Mouse (Mus musculus): ENCODE results near the gene Slc16a1.
A peak's percentile ranks its signal among the peaks of the same experiment; 100 is the strongest.
"Not testable (repeated sequence)": the region's sequence is repeated elsewhere in the genome, so short reads cannot be mapped to it uniquely, and the experiment has no call there.

Gene Slc16a1

DNA sequence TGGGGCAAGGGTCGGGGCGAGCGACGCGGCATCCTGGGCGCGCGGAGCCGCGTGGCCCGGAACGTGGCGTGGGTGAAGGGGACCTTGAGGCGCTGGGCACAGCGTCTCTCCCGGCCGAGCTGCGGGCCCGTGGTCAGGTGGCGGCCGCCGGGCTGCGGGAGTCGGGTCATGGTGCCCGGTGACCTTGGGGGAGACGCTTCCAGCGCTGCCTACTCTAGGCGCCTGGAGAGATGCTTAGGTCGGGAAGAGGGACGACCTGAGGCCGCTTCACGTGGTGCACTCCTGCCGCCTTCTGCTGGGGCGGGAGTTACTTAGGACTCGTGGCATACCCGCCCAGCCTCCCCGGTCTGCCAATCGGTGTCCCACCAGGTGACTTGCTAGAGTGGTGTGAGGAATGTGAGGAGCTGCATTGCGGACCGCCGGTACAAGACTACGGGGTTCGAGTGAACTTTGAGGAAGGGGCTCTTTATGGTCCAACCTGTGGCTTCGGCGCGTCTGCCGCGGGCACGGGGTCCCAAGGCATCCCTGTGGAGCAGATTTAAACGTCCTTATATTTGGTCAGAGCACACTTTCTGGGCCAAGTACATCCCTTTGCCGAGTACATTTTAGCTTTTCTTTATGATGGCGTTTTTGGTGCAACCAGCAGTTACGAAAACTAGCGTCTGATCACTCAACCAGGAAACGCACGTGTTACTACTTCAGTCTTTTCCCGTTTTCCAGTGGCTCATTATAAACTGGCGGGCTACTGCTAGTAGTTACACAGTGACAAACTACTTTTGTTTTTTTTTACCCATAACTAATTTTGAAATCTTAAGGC, 672 bp downstream of the Slc16a1 start:
- peak; percentile 74 for DNase-seq (ENCODE audit: low read depth, low spot score)

DNA sequence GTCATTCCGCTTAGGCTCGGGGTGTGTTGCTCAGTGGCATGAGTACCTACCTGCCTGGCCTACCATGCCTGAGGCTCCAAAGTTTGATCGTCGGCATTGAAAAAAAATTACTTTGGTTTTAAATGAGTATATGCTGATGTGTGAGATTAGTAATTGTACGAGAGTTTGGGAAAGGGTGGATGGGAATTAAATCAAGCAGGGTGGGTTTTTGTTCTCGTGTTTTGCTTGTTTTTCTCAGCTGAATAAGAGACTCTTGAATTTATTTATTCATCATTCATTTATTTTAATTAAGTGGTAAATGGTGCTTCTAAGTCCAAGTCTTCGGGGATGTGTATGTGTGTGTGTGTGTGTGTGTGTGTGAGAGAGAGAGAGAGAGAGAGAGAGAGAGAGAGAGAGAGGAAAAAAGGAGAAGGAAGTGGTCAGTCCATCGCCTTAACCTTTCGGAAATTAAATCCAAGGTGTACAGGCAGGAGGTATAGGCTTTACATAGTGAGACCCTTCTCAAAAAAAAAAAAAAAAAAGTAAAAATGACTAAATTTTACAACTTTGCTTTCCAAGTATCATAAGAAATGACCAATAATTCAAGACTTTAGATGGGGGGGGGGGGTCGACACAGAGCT, 1.4 kb downstream of the Slc16a1 start:
- no peak for DNase-seq (ENCODE audit: low read depth, low spot score)

DNA sequence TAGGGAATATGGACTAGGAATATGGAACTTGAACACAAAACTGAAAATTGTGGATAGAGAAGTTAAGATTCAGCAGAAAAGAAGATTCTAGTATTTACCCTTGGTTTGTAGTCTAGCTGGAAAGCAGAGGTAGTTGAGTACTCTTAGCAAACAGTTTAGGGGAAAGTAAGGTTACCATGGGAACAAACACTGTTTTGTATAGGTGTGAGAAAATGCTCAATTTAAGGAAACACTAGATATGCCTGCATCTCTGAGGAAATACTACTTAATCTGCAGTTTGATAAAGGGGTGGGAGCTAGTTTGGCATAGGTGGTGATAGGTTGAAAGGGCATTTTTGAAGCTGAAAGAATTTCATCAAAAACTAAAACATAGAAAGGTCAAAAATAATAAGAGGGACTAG, 2.4 kb downstream of the Slc16a1 start:
- DNase-seq (ENCODE audit: low read depth, low spot score), result peak; percentile 66

DNA sequence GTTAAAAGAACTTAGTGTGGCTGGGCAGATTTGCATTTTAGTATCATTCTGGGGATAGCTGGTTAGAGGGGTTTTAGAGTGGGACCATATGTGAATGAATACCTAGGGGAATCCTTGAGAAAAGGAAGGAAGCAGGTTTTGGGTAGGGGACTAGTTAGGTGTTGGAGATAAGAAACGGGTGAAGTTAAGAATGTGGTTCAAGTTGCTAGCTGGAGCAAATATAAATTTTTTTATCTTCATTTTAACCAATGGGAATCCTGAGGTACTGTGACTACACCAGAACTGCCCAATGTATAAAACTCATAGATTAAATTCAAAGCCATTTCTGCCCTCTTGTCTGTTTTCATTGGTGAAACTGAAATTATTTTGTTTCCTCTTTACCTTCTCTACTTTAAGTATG, 2.8 kb downstream of the Slc16a1 start:
- DNase-seq (ENCODE audit: low read depth, low spot score), result no peak

DNA sequence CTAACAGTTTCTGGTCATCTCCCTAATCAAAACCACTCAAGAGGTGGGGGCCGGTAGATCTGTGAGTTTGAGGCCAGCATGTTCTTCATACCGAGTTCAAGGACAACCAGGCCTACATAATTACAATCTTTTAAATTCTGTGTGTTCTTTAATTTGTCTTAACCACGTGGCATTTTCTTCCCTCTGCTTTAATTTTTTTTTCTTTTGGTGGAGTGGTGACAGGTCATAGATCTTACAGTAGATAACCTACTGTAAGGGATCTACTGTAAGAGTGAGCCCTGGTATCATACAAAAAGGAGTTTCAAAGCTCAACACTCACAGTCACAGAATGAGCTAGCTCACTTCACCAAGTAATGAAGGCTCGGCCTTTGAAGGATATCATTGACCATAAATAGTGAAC, 4.6 kb downstream of the Slc16a1 start:
- DNase-seq (ENCODE audit: low read depth, low spot score), result no peak

DNA sequence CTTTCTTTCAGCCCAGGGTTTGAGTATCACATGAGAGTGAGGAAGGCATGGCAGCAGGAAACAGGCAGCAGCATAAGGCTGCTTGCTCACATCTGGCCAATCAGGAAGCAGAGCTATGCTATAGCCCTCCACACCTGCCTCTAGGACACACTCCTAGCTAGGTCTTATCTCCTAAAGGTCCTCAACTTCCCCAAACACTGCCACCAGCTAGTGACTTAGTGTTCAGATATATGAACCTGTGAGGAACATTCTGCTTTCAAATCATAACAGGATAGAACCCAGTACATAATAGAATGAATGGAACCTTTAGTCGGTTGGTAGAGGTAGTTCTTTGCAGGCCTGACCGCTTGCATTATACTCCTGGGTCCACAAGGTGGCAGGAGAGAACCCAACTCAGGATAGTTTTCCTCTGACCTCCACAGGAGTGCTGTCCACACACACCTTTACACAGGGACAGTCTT, 5.4 kb downstream of the Slc16a1 start:
- DNase-seq (ENCODE audit: low read depth, low spot score), result peak; percentile 84

DNA sequence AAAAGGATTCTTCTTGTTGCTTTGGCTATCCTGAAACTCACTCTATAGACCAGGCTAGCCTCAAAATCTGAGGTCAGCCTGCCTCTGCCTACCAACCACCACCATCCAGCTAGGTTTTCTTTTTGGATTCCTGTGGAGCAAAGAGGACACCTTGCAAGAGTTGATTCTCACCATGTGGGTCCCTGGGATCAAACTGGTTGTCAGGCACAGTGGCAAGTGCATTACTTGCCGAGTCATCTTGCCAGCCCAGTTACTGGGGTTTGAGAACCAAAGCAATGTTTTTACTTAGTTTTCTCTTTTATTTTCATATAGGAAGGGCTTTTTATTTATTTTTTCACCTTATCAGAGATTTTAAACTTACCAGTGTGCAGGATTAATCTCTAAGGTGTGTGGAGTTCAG, 5.9 kb downstream of the Slc16a1 start:
- DNase-seq (ENCODE audit: low read depth, low spot score), result no peak

DNA sequence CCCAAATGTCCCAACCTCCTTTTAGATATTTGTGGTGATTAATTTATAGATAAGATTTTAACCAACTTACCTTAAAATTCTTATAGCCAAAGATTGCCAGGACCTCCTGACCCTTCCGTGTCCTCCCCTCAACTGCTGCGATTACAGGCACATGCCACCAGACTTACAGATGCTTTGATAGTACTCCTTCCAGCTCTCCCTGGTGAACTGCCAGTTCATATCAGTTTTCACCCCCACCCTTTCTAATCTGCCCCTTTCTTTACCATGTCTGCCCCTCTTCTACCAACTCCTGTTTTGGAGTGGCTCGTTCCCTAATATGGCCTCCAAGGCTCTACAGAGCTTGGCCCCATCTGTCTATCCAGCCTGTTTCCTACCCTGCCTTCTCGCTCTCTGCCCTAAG, 15.8 kb downstream of the Slc16a1 start:
- DNase-seq (ENCODE audit: low read depth, low spot score), result no peak

DNA sequence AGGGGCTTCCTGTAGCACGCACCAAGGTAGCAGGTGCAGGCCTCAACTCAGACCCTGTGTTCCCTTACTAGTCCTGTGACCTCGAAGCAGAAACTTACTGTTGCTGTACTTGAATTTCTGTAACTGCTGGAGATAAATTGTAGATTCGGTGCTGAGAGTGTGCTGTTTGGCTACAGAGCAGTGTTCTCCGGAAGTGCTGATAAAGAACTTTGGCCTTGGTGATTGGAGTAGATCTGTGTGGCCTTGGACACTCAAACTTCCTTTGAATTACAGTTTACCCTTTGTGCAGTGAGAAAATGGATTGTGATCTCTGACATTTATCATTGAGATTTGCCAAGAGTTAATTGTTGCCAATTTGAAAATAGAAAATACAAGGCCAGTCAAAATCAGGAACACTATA, 16.5 kb downstream of the Slc16a1 start:
- DNase-seq (ENCODE audit: low read depth, low spot score), result no peak

DNA sequence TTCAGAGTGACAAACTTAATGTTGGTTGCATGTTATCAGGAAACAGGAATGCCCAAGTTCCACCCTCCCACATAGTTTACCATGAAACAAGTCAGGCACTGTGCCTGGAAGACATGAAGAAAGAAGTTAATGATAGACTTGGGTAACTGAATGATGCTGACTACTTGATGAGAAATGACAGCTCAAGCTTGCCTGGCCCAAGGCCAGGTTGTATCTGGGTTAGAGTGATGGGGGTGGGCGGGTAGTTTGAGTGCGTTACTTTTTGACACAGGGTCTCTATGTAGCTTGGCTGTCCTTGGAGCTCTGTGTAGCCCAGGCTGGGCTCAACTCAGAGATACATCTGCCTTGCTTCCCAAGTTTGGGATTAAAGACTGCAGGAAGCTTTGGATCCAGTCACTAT, 20.2 kb downstream of the Slc16a1 start:
- no peak for DNase-seq (ENCODE audit: low read depth, low spot score)

DNA sequence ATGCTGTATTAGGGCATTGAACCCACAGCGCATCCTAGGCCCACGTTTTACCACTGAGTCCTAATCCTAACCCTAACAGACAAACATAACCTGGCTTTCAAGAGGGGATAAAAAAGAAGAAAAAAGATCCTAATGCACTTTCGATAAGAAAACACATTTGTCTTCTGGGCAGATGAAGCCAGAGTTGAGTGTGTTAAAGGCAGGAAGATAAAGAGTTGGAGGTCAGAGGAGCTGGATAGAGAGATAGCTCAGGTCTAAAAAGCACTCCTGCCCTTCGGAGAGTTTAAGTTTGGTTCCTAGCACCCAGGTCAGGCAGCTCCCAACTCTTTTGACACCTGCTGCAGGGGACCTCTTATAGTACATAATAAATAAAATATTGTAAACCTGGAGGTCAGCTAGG, 21.3 kb downstream of the Slc16a1 start:
- no peak for DNase-seq (ENCODE audit: low read depth, low spot score)

DNA sequence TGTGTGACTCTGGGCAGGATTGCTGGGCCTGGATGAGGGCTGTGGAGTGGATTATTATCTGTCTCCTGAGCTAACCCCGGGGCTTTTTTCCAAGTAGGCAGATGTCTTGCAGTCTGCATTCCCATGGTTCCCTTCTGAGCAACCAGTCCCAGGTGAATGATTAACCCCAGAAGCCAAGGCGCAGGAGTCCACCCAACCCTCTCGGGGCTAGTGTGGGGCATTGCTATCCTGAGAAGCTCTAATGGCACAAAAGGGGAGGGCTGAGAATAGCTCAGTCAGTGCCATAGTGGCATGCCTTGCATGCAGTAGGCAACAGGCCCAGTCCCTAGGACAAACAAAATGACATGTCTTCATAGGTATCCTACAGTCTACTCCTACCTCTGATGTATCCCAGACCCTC, 22.1 kb downstream of the Slc16a1 start:
- DNase-seq (ENCODE audit: low read depth, low spot score), result no peak

DNA sequence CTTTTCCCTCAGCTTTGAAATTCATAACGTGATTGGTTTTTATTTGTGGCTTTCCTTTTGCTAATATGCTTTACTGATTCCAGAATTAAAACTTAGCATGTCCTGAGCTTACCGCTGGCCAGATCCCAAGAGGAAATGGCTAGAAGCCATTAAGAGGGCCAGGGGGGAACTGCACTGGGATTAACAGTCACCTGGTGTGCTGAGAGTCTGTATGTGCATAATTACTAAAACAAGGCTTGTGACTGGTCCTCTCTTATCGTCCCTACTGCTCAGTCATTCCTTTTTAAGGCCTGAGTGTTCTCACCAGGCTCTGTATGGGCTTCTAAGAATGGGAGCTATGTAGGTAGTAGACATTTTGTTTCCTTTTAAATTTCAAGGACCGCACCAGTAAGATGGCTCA, 23.5 kb downstream of the Slc16a1 start:
- DNase-seq (ENCODE audit: low read depth, low spot score), result no peak

DNA sequence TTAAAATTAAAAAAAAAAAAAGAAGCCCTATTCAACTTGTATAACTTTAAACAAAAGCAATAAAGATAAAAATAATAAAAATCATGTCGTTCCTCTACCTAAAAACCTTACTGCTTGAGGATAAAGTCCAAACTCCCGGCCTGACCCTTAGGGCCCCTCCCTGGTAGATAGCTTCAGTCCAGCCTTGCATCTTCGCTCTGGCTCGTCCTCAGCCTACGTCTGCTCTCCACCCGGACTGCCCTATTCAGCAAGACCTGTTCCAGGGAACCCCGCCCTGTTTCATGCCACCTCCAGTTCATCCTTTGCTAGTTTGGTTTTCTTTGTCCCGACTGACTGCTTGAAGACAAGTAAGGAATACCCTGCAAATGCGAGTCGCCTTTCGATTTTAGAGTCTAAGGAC, 24.5 kb downstream of the Slc16a1 start:
- no peak for DNase-seq (ENCODE audit: low read depth, low spot score)

DNA sequence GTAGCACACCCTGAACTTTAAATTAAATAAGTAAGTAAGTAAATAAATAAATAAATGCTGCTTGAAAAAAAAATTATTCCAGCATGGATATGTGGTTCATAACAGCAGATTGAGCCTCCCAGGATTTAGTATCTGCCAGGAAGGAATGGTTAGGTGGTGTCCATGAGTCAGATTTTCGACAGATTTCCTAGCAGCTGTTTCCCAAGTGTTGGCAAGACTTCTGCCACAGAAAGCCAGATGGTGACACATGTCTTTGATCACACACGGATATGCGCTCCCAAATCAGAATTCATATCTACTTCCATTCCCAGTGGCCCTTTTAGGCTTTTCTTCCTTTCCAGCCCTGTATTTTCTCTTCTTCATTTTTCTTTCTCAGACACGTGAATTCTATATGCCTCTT, 28.5 kb downstream of the Slc16a1 start:
- no peak for DNase-seq (ENCODE audit: low read depth, low spot score)

DNA sequence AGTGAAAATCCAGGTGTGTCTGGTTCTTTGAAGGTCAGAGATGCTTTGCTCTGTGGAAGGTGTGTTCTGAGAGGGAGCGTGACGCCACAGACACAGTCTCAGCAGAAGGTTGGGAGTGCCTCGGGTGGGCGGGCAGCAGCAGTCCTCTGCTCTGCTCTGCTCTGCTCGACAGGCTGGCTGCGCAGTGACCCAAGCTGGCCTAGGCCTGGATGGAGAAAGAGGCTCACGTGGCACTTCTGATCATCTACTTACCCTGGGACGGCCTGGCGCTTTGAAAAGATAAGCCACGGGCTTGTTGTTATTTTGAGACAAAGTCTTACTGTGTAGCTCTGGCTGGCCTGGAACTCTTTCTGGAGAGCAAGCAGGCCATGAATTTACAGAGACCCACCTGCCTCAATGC, 29.0 kb downstream of the Slc16a1 start:
- no peak for DNase-seq (ENCODE audit: low read depth, low spot score)

DNA sequence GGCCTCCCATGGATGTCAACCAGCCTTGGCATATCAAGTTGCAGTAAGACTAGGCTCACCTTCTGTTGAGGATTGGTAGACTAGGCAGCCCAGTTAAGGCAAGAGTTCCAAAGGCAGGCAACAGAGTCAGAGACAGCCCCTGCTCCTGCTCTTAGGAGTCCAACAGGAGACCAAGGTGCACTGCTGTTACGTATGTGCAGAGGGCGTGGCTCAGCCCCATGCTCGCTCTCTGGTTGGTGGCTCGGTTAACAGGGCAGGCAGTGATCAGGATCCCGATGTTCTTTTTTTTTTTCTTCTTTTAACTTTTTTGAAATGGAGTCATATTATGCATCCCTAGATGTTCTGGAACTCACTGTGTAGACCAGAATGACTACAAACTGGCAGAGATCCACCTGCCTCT, 30.5 kb downstream of the Slc16a1 start:
- no peak for DNase-seq (ENCODE audit: low read depth, low spot score)

DNA sequence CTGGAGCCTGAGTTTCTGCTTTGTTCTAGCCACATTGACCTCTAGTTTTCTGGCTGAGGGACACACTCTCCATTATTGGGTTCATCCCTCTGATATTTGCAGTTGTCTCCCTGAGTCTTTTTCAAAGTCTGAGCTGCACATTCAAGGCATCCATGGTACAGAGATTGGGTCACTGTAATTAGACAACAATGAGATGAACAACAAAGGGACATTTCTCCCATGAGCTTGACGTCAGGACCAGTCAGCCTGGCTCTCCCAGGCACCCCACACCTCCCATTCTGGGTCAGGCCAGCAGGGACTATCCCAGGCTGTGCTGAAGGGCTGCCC, 31.4 kb downstream of the Slc16a1 start:
- DNase-seq (ENCODE audit: low read depth, low spot score), result no peak

DNA sequence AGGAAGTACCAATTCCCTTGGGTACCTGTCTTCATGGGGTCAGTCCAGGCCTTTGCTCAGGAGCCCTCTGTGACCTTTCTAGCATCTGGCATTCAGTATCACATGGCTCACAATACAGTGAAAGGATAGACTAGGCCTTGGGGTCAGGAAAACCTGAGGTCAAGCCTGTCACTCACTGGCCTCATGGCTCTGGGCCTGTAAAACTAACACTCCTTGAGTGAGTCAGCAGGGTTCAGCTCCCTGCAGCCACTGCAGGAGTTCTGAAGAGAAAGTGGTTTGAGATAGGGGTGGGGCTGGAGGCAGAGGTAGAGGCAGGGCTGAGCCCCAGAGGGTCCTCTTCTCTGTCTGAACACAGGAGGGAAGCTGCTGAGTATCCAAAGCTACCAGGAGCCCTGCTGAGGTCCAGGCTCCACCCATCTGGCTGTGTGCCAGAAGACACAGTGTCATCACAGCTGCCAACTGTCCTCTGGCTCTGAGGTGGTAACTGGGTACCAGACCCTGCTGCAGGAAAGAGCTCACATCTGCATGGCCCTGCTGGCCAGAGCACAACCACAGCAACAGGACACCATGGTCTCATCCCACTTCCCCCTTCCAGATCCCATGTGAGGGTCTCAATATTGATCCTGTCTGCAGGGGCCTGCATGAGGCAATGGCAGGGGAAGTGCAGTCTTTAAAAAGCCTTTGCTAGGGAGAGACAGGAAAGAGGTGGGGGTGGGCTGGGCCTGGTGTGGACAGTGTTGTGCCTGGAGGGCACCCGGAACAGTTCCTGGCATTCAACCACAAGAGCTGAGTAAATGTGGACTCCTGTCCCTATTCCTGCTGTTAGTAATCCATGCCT, 31.9 kb downstream of the Slc16a1 start:
- DNase-seq (ENCODE audit: low read depth, low spot score), result not testable (repeated sequence)

DNA sequence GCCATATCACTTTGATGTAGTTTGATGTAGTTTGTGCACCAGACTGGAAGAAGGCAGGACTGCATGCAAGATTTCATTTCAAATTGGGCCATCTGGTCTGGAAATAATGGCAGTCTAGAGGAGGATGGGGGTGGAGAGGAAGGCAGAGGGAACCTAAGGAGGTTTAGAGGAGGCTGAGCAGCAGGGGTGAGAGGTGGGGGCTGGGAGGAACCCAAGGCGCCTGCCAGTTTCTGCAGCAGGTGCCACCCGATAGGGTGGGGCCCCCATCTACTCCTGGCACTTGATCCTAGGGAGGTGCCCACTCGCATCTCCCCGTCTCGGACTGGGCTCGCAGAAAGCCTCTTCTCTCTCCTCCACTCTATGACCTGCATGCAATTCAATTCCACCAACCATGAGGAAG, 33.1 kb downstream of the Slc16a1 start:
- no peak for DNase-seq (ENCODE audit: low read depth, low spot score)

DNA sequence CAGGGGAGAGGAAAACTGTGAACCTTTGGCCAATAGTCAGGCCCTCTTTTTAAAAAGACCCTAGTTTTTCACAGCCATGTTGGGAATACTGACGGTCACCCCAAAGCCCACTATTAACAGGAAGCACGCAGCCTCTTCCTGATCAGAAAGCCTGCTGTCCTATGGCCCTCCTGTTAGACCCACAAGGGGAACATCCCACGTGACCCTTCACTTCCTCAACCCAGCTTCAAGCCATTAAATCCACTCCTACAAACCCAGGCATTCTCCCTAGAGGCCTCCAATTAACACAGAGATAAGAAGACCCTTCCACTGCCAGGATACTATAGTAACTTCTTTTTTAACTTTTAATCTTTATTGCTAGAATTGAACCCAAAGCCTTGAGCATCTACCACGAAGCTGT, 33.6 kb downstream of the Slc16a1 start:
- no peak for DNase-seq (ENCODE audit: low read depth, low spot score)

DNA sequence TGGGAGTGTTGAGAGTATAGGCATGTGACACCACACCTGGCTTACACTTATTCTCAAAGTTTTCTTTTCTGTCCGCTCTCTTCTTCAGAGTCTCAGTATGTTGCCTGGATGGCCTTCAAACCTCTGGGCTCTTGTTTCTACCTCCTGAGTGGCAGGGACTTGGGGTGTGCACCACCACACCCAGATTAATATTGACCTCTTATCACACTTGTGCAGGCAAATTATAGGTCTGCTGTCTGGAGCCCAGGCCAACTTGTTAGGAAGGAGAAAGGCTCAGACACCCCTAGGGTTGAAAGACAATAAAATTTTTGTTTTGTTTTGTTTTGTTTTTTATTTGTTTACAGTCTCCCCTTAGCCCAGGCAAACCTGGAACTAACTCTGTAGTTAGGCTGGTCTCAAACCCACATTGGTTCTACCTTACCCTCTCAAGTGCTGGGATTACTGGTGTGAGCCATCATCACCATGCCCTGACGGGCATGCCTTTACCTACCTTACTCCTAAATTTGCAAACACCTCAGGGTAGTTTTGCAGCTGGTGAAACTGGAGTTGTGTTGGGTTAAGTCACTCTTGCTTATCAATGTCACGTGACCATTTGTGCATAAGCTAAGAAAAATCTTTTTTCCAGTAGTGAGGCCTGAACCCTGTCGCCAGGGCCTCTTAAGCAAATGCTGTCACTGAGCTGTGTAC, 35.3 kb downstream of the Slc16a1 start:
- DNase-seq (ENCODE audit: low read depth, low spot score), result no peak
